Mouse (Mus musculus) heart, embryonic 16.5 days (tissue): ENCODE data around the gene Nr1d1. TPM values are rescaled to one million over a fixed set of nuclear protein-coding genes. Genes with fewer than 3 reads are reported as not detected.

Experiments
- ATAC-seq: fragments of 200-750 bp; cut with Nextera tagmentation; replicated peaks from 2 replicates; pipeline ENCODE4 v1.8.0; 2017; ENCODE audit warnings: moderate number of reproducible peaks; ENCODE audit not compliant: insufficient read depth, low FRiP score; ENCODE audit errors: extremely low read depth
- H3K27ac ChIP-seq: fragments of 300-500 bp; sonication (generic); 2 replicates; pipeline ENCODE4 v1.5.1; 2014; ENCODE audit warnings: mild to moderate bottlenecking, low read length, control low read depth, moderate library complexity
- H3K27me3 ChIP-seq: fragments of 300-500 bp; sonication (generic); 2 replicates; pipeline ENCODE4 v1.6.1; 2014; ENCODE audit warnings: low read length, mixed read lengths; ENCODE audit not compliant: control insufficient read depth, insufficient read depth
- H3K36me3 ChIP-seq: fragments of 300-500 bp; sonication (generic); 2 replicates; pipeline ENCODE4 v1.6.1; 2014; ENCODE audit not compliant: control insufficient read depth, insufficient read depth
- H3K4me1 ChIP-seq: fragments of 300-500 bp; sonication (generic); 2 replicates; pipeline ENCODE4 v1.6.1; 2014; ENCODE audit warnings: low read length, mixed read lengths; ENCODE audit not compliant: control insufficient read depth, insufficient read depth
- H3K4me2 ChIP-seq: fragments of 300-500 bp; sonication (generic); 2 replicates; pipeline ENCODE4 v1.6.1; 2014; ENCODE audit warnings: low read depth, mild to moderate bottlenecking, control low read depth, low read length
- H3K4me3 ChIP-seq: fragments of 300-500 bp; sonication (generic); 2 replicates; pipeline ENCODE4 v1.5.1; 2014; ENCODE audit warnings: mild to moderate bottlenecking, control low read depth, low read length
- H3K9ac ChIP-seq: fragments of 300-500 bp; sonication (generic); 2 replicates; pipeline ENCODE4 v1.6.1; 2014; ENCODE audit warnings: low read length, control low read depth
- H3K9me3 ChIP-seq: fragments of 300-500 bp; sonication (generic); replicated peaks from 2 replicates; pipeline ENCODE4 v1.6.1; 2016; ENCODE audit warnings: low read length; ENCODE audit not compliant: control insufficient read depth
- WGBS: fragments of 180-500 bp; shearing (Covaris S2); extraction: QIAGEN DNeasy Blood & Tissue Kit; methylation state at CpG from one replicate; pipeline ENCODE4 v1.1.7; 2014; 5-methylcytosine and 5-hydroxymethylcytosine counted together
- polyA plus RNA-seq: library from polyadenylated mRNA; unstranded; fragments of >200 nt; fragmentation: Nextera tagmentation; extraction: Ambion mirVana; gene quantifications from 2 replicates; pipeline ENCODE4 v1.2.1, GENCODE M21; 2015

The Nr1d1 gene
- polyA plus RNA-seq, 1 experiment from 2014 or later: 8.2 TPM

GRCm38 (mm10) chr11:98775348-98776051 lies 367 bp upstream of the Nr1d1 start:
- Histone ChIP-seq H3K27ac (peak overlapping the region; percentile 98), H3K9ac (peak overlapping the region; percentile 73), H3K4me3 (peak overlapping the region; percentile 61), H3K9me3 (no peaks in the 10 kb centered on the region), H3K4me2 (peak overlapping the region; percentile 90), H3K4me1 (peaks cover 64% of the 10 kb centered on the region), H3K36me3 (peaks cover 7% of the 10 kb centered on the region), H3K27me3 (no peaks in the 10 kb centered on the region)
- WGBS: 1% methylated on average over 15 of the region's 15 CpGs
- peak; percentile 55 for ATAC-seq

GRCm38 (mm10) chr11:98773635-98774295 lies 1.4 kb downstream of the Nr1d1 start:
- peak overlapping the region; percentile 72 for H3K9ac ChIP-seq

GRCm38 (mm10) chr11:98772667-98773171 lies 2.4 kb downstream of the Nr1d1 start:
- peak overlapping the region; percentile 11 for H3K9ac ChIP-seq
- WGBS: 18% methylated on average over 8 of the region's 8 CpGs
- H3K4me2 ChIP-seq: peak overlapping the region; percentile 90
- H3K27ac ChIP-seq: peak overlapping the region; percentile 94
- H3K36me3 ChIP-seq: peaks cover 18% of the 10 kb centered on the region
- peaks cover 88% of the 10 kb centered on the region for H3K4me1 ChIP-seq
- ATAC-seq: peak; percentile 42
- peak overlapping the region; percentile 2 for H3K4me3 ChIP-seq
- H3K9me3 ChIP-seq: no peaks in the 10 kb centered on the region
- H3K27me3 ChIP-seq: no peaks in the 10 kb centered on the region

More at GRCm38 (mm10) chr11:98773635-98774295, 1.4 kb downstream of the Nr1d1 start:
- peak overlapping the region; percentile 61 for H3K4me3 ChIP-seq
- H3K36me3 ChIP-seq: peaks cover 18% of the 10 kb centered on the region
- no peaks in the 10 kb centered on the region for H3K27me3 ChIP-seq
- H3K4me2 ChIP-seq: peak overlapping the region; percentile 90
- WGBS: under 1% methylated on average over 37 of the region's 37 CpGs
- no peaks in the 10 kb centered on the region for H3K9me3 ChIP-seq
- H3K27ac ChIP-seq: peak overlapping the region; percentile 95
- H3K4me1 ChIP-seq: peaks cover 81% of the 10 kb centered on the region
- peak; percentile 77 for ATAC-seq

GRCm38 (mm10) chr11:98771844-98772525 lies 3.1 kb downstream of the Nr1d1 start:
- 50% methylated on average over 11 of the region's 11 CpGs for WGBS
- Histone ChIP-seq H3K36me3 (peaks cover 18% of the 10 kb centered on the region), H3K4me2 (peak overlapping the region; percentile 57), H3K27ac (peak overlapping the region; percentile 94), H3K4me3 (peak overlapping the region; percentile 2), H3K27me3 (no peaks in the 10 kb centered on the region), H3K4me1 (peaks cover 89% of the 10 kb centered on the region), H3K9me3 (no peaks in the 10 kb centered on the region), H3K9ac (peak overlapping the region; percentile 11)
- no peak for ATAC-seq

- peaks cover 89% of the 10 kb centered on the region for H3K4me1 ChIP-seq
- 89% methylated on average over 18 of the region's 18 CpGs for WGBS
- peak overlapping the region; percentile 94 for H3K27ac ChIP-seq
- no peaks in the 10 kb centered on the region for H3K9me3 ChIP-seq
- ATAC-seq: no peak
- no peak overlapping the region; the same call in 1 of the 2 replicates for H3K4me2 ChIP-seq
- H3K9ac ChIP-seq: peak overlapping the region; percentile 3
- H3K27me3 ChIP-seq: no peaks in the 10 kb centered on the region
- H3K36me3 ChIP-seq: peaks cover 18% of the 10 kb centered on the region
- no peak overlapping the region for H3K4me3 ChIP-seq
Observed at GRCm38 (mm10) chr11:98771131-98771530, 4.0 kb downstream of the Nr1d1 start.

GRCm38 (mm10) chr11:98770096-98770975 lies 4.8 kb downstream of the Nr1d1 start:
- Histone ChIP-seq H3K27ac (peak overlapping the region; percentile 94), H3K27me3 (no peaks in the 10 kb centered on the region), H3K4me1 (peaks cover 91% of the 10 kb centered on the region), H3K4me3 (no peak overlapping the region), H3K4me2 (no peak overlapping the region), H3K9me3 (no peaks in the 10 kb centered on the region), H3K36me3 (peaks cover 18% of the 10 kb centered on the region), H3K9ac (no peak overlapping the region)
- WGBS: 87% methylated on average over 26 of the region's 26 CpGs
- no peak for ATAC-seq

GRCm38 (mm10) chr11:98769007-98769954 lies 5.9 kb downstream of the Nr1d1 start:
- no peaks in the 10 kb centered on the region for H3K9me3 ChIP-seq
- peak overlapping the region; percentile 52; the same call in 1 of the 2 replicates for H3K4me2 ChIP-seq
- H3K27me3 ChIP-seq: no peaks in the 10 kb centered on the region
- H3K9ac ChIP-seq: 0 out of 2 replicates have a peak overlapping the region, but pooled peaks have one; percentile 72
- H3K4me3 ChIP-seq: no peak overlapping the region
- H3K4me1 ChIP-seq: peaks cover 93% of the 10 kb centered on the region
- peaks cover 24% of the 10 kb centered on the region for H3K36me3 ChIP-seq
- H3K27ac ChIP-seq: peak overlapping the region; percentile 94
- WGBS: 68% methylated on average over 25 of the region's 25 CpGs
- no peak for ATAC-seq
